Mouse (Mus musculus): ENCODE data around the gene Ints13. TPM values are rescaled to one million over a fixed set of nuclear protein-coding genes. Genes with fewer than 3 reads are reported as not detected.
A peak's percentile ranks its signal among the peaks of the same experiment; 100 is the strongest.

Gene Ints13
- total and polyA plus RNA-seq, 2 experiments from 2014 or later, result 24.6 to 25.7 TPM

- peaks cover 12% of the 10 kb centered on the region; the same call in 1 of the 2 replicates for H3K36me3 ChIP-seq (ENCODE audit: insufficient read depth, low read length)
- H3K4me3 ChIP-seq (ENCODE audit: low read length), result no peak overlapping the region
- H3K27ac ChIP-seq, result no peak overlapping the region
- H3K4me2 ChIP-seq (ENCODE audit: low read depth, low read length), result no peak overlapping the region
- no peak for DNase-seq (ENCODE audit: low spot score)
- no peaks in the 10 kb centered on the region for H3K4me1 ChIP-seq (ENCODE audit: insufficient read depth, low read length)
- TF ChIP-seq CTCF (IDR thresholded peaks at IDR 0.05; ENCODE audit: low read depth), result 0 out of 2 replicates have a peak, but pooled peaks have one; percentile 1
- H3K27me3 ChIP-seq (ENCODE audit: insufficient read depth, low read length), result no peaks in the 10 kb centered on the region
- no peaks in the 10 kb centered on the region for H3K9me3 ChIP-seq (ENCODE audit: low read length)
- H3K9ac ChIP-seq (replicated peaks; ENCODE audit: low read length), result no peak overlapping the region
- 90% methylated on average over 1 of the region's 1 CpGs for WGBS
- ATAC-seq, result no peak
These were observed 33.0 kb downstream of the Ints13 start for GRCm38 (mm10) chr6:146544622-146545021.

GRCm38 (mm10) chr6:146540386-146540785 lies 37.2 kb downstream of the Ints13 start:
- Histone ChIP-seq H3K9ac (replicated peaks; ENCODE audit: low read length) (no peak overlapping the region), H3K27me3 (ENCODE audit: insufficient read depth, low read length) (no peaks in the 10 kb centered on the region), H3K4me2 (ENCODE audit: low read depth, low read length) (no peak overlapping the region), H3K9me3 (ENCODE audit: low read length) (no peaks in the 10 kb centered on the region), H3K27ac (no peak overlapping the region), H3K4me1 (ENCODE audit: insufficient read depth, low read length) (no peaks in the 10 kb centered on the region), H3K4me3 (ENCODE audit: low read length) (no peak overlapping the region), H3K36me3 (ENCODE audit: insufficient read depth, low read length) (no peaks in the 10 kb centered on the region)
- no peak for TF ChIP-seq CTCF (IDR thresholded peaks at IDR 0.05; ENCODE audit: low read depth)
- DNase-seq (ENCODE audit: low spot score) (no peak), ATAC-seq (no peak)
- WGBS, result 87% methylated on average over 3 of the region's 3 CpGs

GRCm38 (mm10) chr6:146538661-146539060 lies 39.0 kb downstream of the Ints13 start:
- DNase-seq (ENCODE audit: low spot score) (peak; percentile 5), ATAC-seq (0 out of 2 replicates have a peak, but pooled peaks have one; percentile 24)
- H3K4me1 ChIP-seq (ENCODE audit: insufficient read depth, low read length), result no peaks in the 10 kb centered on the region

GRCm38 (mm10) chr6:146538071-146538470 lies 39.6 kb downstream of the Ints13 start:
- Histone ChIP-seq H3K9me3 (ENCODE audit: low read length) (no peaks in the 10 kb centered on the region), H3K27ac (no peak overlapping the region), H3K36me3 (ENCODE audit: insufficient read depth, low read length) (no peaks in the 10 kb centered on the region), H3K4me1 (ENCODE audit: insufficient read depth, low read length) (no peaks in the 10 kb centered on the region), H3K9ac (replicated peaks; ENCODE audit: low read length) (no peak overlapping the region), H3K4me2 (ENCODE audit: low read depth, low read length) (no peak overlapping the region), H3K27me3 (ENCODE audit: insufficient read depth, low read length) (no peaks in the 10 kb centered on the region), H3K4me3 (ENCODE audit: low read length) (no peak overlapping the region)
- TF ChIP-seq CTCF (IDR thresholded peaks at IDR 0.05; ENCODE audit: low read depth), result no peak
- DNase-seq (ENCODE audit: low spot score), result no peak
- no peak for ATAC-seq
- 85% methylated on average over 2 of the region's 2 CpGs for WGBS

More at GRCm38 (mm10) chr6:146538661-146539060, 39.0 kb downstream of the Ints13 start:
- WGBS, result 32% methylated on average over 4 of the region's 4 CpGs
- Histone ChIP-seq H3K27me3 (ENCODE audit: insufficient read depth, low read length) (no peaks in the 10 kb centered on the region), H3K9me3 (ENCODE audit: low read length) (no peaks in the 10 kb centered on the region), H3K4me3 (ENCODE audit: low read length) (no peak overlapping the region), H3K27ac (no peak overlapping the region), H3K9ac (replicated peaks; ENCODE audit: low read length) (no peak overlapping the region), H3K4me2 (ENCODE audit: low read depth, low read length) (no peak overlapping the region), H3K36me3 (ENCODE audit: insufficient read depth, low read length) (no peaks in the 10 kb centered on the region)
- no peak for TF ChIP-seq CTCF (IDR thresholded peaks at IDR 0.05; ENCODE audit: low read depth)

GRCm38 (mm10) chr6:146537111-146537510 lies 40.5 kb downstream of the Ints13 start:
- no peak for ATAC-seq
- 94% methylated on average over 4 of the region's 4 CpGs for WGBS

GRCm38 (mm10) chr6:146535501-146535900 lies 42.1 kb downstream of the Ints13 start:
- H3K9ac ChIP-seq (replicated peaks; ENCODE audit: low read length), result no peak overlapping the region
- no peaks in the 10 kb centered on the region for H3K27me3 ChIP-seq (ENCODE audit: insufficient read depth, low read length)
- WGBS, result 94% methylated on average over 5 of the region's 5 CpGs
- no peak overlapping the region for H3K4me3 ChIP-seq (ENCODE audit: low read length)
- H3K4me2 ChIP-seq (ENCODE audit: low read depth, low read length), result no peak overlapping the region
- no peaks in the 10 kb centered on the region for H3K4me1 ChIP-seq (ENCODE audit: insufficient read depth, low read length)
- H3K9me3 ChIP-seq (ENCODE audit: low read length), result no peaks in the 10 kb centered on the region
- ATAC-seq, result no peak
- H3K36me3 ChIP-seq (ENCODE audit: insufficient read depth, low read length), result no peaks in the 10 kb centered on the region
- no peak for TF ChIP-seq CTCF (IDR thresholded peaks at IDR 0.05; ENCODE audit: low read depth)
- no peak overlapping the region for H3K27ac ChIP-seq
- no peak for DNase-seq (ENCODE audit: low spot score)

More at GRCm38 (mm10) chr6:146537111-146537510, 40.5 kb downstream of the Ints13 start:
- DNase-seq (ENCODE audit: low spot score), result no peak
- no peak for TF ChIP-seq CTCF (IDR thresholded peaks at IDR 0.05; ENCODE audit: low read depth)
- Histone ChIP-seq H3K27me3 (ENCODE audit: insufficient read depth, low read length) (no peaks in the 10 kb centered on the region), H3K9me3 (ENCODE audit: low read length) (no peaks in the 10 kb centered on the region), H3K4me1 (ENCODE audit: insufficient read depth, low read length) (no peaks in the 10 kb centered on the region), H3K9ac (replicated peaks; ENCODE audit: low read length) (no peak overlapping the region), H3K27ac (no peak overlapping the region), H3K4me2 (ENCODE audit: low read depth, low read length) (no peak overlapping the region), H3K4me3 (ENCODE audit: low read length) (no peak overlapping the region), H3K36me3 (ENCODE audit: insufficient read depth, low read length) (no peaks in the 10 kb centered on the region)

GRCm38 (mm10) chr6:146533146-146533545 lies 44.5 kb downstream of the Ints13 start:
- no peak overlapping the region for H3K4me3 ChIP-seq (ENCODE audit: low read length)
- H3K9me3 ChIP-seq (ENCODE audit: low read length), result no peaks in the 10 kb centered on the region
- H3K9ac ChIP-seq (replicated peaks; ENCODE audit: low read length), result no peak overlapping the region
- ATAC-seq (no peak), DNase-seq (ENCODE audit: low spot score) (no peak)
- no peak overlapping the region for H3K4me2 ChIP-seq (ENCODE audit: low read depth, low read length)
- H3K27ac ChIP-seq, result no peak overlapping the region
- no peak for TF ChIP-seq CTCF (IDR thresholded peaks at IDR 0.05; ENCODE audit: low read depth)
- no peaks in the 10 kb centered on the region for H3K36me3 ChIP-seq (ENCODE audit: insufficient read depth, low read length)
- no peaks in the 10 kb centered on the region for H3K4me1 ChIP-seq (ENCODE audit: insufficient read depth, low read length)
- WGBS, result 91% methylated on average over 4 of the region's 4 CpGs
- H3K27me3 ChIP-seq (ENCODE audit: insufficient read depth, low read length), result no peaks in the 10 kb centered on the region
